Mouse (Mus musculus) cortical plate, adult 2 months (tissue): ENCODE measurements around the gene Pde8b.

Experiments
- CTCF ChIP-seq: fragments of 200-500 bp; IDR thresholded peaks from 2 replicates; pipeline ENCODE4 v1.5.1; 2011; ENCODE audit warnings: mild to moderate bottlenecking, control low read depth, low read length; ENCODE audit not compliant: insufficient read depth; ENCODE audit errors: extremely low read depth
- POLR2A ChIP-seq: fragments of 200-500 bp; IDR thresholded peaks from 2 replicates; pipeline ENCODE4 v1.6.1; 2011; ENCODE audit warnings: mild to moderate bottlenecking, low read length, control low read depth; ENCODE audit not compliant: insufficient read depth; ENCODE audit errors: extremely low read depth

GRCm38 (mm10) chr13:95286989-95287388, 36.9 kb upstream of the Pde8b start:
- TF ChIP-seq CTCF, result peak; percentile 97
- no peak for TF ChIP-seq POLR2A
